Mouse (Mus musculus): Measurements from ENCODE around the gene Zfp740.
"Not testable (repeated sequence)": the region's sequence is repeated elsewhere in the genome, so short reads cannot be mapped to it uniquely, and the experiment has no call there.

The Zfp740 gene

DNA sequence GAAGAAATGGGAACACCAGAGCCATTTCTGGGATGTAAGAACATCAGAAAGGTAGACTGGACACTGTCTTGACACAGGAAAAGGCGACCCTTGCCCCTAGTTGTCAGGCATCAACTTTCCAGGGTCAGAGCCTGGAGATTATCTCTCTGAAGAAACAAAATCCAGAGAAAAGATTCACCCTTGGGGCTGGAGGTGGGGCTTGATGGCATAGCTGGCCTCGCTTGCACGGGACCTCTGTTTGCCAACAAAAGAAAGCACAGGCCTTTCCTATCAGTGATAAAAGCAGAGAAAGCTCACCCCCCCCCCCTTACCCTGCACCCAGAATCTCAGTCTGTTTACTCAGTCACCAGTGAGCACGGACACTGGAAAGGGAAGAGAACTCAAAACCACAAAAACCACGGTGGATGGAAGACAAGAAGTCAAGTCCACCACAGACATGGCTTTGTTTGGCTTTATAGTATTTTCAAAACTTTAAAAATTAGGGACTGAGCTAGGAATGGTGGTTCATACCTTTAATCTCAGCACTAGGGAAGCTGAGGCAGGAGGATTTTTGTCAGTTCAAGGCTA, 10.1 kb upstream of the Zfp740 start:
- DNase-seq (ENCODE audit: low spot score), result no peak

DNA sequence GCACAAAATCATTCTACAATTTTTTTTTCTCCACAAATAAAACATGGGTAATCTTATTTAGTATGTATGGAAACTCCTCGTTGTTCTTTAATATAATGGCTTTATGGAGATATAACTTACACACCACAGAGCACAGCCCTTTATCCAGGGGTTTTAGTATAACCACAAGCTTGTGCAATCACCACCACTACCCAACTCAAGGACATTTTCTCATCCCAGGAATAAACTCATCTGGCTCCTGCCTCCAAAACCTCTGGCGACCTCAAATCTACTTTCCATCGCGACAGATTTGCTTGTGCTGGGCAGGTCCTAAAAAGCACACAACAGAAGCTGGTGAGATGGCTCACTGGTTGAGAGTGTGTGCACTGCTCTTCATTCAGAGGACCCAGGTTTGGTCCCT, 9.4 kb upstream of the Zfp740 start:
- DNase-seq (ENCODE audit: low spot score), result no peak

DNA sequence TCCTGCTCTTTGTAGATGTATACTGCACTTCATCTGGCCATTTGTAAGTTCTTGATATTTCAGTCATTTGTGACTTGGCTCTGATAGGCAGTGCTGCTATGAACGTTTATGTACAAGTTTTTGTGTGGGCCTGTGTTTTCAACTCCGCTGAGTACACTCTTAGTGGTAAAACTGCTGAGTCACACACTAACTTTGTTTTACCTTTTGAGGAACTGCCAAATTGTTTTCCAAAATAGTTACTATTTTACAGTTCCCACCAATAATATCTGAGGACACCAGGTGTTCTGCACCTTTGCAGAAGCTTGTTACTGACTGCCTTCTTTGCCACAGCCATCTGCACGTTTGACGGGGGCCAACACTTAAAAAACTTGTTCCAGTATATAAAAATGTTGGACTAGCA, 8.6 kb upstream of the Zfp740 start:
- DNase-seq (ENCODE audit: low spot score), result no peak

DNA sequence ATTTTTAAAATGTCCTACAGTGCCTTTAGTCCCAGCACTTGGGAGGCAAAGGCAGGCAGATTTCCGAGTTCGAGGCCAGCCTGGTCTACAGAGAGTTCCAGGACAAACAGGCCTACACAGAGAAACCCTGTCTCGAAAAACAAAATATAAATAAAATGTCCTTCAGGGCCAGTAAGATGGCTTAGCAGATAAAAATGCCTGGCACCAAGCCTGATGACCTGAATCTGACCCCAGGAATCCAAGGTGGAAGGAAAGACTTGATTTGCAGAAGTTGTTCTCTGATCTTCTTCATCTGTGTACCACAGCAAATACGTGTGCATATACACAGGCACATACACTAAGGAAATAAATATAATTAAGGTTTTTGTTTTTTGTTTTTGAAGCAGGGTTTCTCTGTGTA, 7.7 kb upstream of the Zfp740 start:
- no peak for DNase-seq (ENCODE audit: low spot score)

DNA sequence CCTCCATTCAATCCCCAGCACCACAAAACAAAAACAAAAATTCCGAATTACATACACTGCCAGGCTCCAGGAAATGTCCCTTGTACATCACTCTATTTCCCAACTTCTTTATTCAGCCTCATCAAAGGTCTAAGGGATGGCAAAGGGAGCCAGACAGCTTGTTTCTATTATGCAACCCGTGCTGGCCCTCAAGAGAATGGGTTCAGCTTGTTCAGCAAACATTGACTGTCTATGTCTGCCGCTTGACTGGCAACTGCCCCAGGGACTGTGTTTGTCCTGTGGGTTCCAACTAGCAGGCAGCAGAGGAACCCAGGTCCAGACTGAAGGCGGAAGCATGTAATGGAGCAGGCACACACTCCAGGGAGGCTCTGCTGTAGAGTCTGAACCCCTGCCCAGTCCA, 4.2 kb upstream of the Zfp740 start:
- no peak for DNase-seq (ENCODE audit: low spot score)

DNA sequence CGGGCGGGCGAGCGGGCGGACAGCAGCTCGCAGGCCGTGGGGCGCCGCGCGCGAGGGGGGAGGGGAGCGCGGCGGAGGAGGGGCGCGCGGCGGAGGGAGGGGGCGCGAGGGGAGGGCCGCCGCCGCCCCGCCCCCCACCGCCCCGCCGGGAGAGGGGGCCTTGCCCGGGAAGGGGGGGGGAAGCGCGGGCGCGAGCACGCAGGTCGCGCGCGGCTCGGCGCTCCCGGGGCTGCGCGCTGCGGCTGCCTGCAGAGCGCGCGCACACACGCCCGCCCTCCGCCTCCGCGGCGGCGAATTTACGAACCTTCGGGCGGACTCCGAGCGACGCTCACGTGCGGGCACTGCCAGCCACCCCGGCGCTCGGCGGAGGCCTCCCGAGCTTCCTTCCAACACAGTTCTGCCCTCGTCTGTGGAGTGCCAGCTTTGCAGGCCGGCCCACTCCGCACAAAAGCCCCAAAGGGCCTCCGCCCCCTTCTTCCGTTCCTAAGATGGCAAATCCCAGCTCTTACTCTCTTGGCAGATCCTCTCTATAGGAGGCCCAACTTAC, 859 bp downstream of the Zfp740 start:
- peak; percentile 93 for DNase-seq (ENCODE audit: low spot score)

DNA sequence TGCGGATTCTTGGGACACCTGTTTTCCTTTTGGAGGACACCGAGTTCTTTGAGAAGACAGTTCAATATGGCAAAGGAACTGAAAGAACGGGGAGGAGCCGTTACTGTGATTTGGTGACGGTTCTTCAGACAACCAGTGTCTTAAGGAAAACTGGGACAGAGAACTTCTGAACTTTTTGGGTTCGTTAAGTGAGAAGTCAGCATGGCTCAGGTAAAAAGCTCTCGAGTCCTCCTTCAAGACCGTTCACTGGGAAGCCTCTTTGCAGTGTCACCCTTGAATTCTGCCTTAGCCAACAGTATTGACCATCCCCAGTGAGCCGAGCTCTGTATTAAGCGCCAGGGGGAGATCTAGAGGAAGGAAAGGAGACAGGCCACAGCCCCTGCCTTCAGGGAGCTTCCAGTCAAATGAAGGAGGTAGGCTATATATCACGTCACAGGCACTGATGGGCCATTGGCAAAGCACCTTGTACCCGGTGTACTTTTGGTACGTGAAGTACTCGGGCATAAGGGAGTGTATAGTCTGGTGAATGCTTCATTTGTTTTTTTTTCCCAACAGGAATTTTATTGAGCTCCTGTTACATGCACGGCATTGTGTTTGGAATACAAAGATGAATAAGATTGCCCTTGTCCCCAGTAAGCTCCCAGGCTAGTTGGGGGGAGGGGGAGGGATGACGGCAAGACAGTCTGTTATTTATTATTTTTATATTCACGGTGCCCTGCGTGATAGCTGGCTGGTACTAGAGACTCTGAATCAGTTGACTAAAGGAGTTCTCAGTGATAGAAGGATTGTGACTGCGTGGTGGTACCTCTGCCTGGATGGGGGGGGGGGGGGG, 1.8 kb downstream of the Zfp740 start, which contains the start of gene Csad:
TSS of gene Csad (minus strand) at position 51 of the 832 bp plus-strand sequence.
- peak; percentile 43 for DNase-seq (ENCODE audit: low spot score)

DNA sequence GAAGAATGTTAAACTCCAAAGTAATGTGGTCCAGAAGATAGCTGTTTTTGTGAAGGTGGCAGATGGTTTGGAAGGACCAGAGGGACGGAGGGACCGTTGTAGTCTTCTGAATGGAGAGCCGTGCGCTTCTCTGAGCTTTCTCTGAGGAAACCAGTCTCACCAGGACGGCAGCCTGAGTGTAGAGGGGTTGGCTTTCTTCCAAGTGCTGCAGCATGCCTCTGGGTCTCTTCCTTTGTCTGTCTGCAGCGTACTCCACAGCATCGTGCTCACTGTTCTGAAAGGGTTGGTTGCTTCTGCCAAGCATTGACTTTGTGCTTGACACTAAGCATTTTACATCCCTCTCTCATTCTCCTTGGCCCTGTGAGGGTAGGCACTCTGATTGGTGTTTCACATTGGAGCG, 2.7 kb downstream of the Zfp740 start:
- peak; percentile 81 for DNase-seq (ENCODE audit: low spot score)

DNA sequence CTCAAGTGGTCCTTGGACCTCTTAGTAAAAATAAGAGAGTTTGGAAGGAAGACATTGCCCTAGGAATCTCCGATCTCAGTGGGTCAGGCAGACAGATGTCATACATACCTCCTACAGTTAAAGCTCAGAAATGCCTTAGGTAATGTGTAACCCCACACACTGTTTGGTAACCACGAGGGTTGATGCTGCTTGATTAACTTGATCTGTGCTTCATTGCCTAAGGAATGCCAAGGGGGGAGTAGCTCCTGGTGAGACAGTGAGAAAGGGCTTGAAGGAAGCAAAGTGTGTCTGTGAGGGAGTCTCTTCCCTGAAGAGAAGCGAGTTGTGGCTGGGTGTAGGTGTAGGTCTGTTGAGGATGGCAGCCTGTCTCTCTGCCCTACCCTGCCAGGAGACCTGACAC, 4.3 kb downstream of the Zfp740 start:
- DNase-seq (ENCODE audit: low spot score), result no peak

DNA sequence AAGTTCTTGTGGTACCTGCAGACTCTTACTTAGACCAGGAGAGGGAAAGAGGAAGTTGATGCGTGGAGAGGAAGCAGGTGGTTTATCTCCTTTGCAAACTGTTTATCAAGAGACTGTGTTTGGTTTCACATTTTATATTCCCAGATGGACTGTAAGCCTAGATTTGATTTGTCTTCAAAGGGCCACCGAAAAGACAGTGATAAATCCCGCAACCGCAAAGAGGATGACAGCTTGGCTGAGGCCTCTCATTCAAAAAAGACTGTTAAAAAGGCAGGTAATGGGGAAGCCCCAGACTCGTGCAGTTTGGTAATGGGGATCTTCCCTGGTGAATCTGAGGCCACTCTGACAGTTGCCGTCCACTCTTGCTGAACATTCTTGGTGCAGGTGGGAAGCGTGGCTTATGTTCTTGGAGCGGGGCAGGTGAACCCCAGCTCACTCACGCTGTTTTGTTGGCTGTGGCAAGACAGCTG, 5.1 kb downstream of the Zfp740 start:
- no peak for DNase-seq (ENCODE audit: low spot score)

DNA sequence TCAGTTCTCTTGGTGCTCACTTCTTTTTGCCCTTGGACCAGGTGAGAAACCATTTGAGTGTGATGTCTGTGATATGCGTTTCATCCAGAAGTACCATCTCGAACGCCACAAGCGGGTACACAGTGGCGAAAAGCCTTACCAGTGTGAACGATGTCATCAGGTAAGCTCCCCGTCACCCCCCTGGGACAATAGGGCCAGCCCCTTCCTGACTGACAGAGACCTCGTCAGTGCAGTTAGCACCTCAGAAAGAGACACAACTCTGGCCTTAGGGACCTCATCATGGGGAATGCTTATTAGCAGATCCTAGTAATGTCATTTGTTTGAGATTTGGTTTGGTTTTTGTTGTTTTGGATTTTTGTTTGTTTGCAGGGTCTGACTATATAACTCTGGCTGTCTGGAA, 6.1 kb downstream of the Zfp740 start:
- DNase-seq (ENCODE audit: low spot score), result no peak

DNA sequence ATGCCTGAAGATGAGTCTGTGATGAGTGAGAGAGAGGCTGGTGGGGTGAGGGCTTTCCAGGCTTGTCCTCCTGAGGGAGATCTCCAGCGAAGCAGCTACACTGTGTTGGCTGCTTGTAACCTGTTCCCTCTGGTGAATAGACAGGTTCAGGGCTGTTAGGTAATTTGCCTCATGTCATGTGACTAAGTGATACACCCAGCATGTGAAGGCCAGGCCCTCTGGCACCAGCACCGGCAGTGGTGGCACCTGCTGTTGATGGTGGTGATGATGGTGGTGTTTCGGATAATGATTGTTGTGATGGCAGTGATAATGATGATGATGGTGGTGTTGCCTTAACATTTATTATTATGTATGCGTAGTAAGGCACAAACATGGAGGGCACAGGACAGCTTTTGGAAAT, 7.8 kb downstream of the Zfp740 start:
- DNase-seq (ENCODE audit: low spot score), result no peak

DNA sequence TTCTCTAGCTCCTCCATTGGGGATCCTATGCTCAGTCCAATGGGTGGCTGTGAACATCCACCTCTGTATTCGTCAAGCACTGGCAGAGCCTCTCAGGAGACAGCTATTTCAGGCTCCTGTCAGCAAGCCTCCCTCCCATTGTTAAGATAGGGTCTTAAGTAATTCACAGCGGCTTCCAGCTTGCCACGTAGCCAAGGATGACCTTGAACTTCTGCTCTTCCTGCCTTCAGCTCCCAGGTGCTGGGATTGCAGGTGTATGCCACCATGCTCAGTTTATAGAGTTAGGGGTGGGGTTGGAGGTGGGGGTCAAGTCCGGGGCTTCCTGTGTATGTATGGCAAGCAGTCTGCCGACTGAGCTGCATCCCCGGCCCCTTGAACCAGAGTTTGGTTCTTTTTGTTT, 8.8 kb downstream of the Zfp740 start:
- no peak for DNase-seq (ENCODE audit: low spot score)

DNA sequence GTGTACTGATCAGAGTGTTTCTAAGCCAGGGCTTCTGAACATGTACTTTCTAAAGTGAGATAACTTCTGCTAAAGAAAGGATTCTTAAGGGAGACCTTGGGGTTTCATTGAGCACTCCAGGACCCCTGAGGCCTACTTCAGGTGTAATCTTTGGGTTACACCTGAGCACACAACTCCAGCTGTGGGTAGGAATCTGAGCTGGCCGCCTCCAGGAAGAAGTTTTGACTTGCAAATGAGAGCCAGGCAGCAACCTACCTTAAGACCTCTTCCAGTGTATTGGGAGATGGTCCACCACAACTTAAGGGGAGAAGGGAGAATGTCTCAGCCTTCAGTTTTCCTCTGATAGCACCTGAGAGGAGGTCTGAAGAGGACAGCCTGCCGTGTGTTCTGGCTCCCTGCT, 11.1 kb downstream of the Zfp740 start:
- DNase-seq (ENCODE audit: low spot score), result no peak

DNA sequence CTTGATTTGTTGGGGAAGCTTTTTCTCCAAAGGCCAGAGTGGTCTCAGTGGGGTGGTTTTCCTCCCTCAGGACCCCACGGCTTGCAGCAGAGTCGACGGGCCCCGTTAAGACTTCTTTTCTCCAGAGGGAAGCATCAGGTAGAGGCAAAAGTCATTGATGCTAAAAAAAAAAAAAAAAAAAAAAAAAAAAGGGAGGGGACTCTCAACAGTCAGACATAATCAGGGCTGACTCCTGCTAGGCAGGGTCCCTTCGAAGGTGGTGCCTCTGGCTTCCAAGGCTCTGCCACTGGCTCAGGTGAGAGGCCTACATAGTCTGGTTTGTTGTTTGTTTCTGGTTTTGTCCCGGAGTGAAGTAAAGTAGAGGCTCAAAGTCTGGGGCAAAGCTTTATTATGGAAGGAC, 12.6 kb downstream of the Zfp740 start:
- no peak for DNase-seq (ENCODE audit: low spot score)

DNA sequence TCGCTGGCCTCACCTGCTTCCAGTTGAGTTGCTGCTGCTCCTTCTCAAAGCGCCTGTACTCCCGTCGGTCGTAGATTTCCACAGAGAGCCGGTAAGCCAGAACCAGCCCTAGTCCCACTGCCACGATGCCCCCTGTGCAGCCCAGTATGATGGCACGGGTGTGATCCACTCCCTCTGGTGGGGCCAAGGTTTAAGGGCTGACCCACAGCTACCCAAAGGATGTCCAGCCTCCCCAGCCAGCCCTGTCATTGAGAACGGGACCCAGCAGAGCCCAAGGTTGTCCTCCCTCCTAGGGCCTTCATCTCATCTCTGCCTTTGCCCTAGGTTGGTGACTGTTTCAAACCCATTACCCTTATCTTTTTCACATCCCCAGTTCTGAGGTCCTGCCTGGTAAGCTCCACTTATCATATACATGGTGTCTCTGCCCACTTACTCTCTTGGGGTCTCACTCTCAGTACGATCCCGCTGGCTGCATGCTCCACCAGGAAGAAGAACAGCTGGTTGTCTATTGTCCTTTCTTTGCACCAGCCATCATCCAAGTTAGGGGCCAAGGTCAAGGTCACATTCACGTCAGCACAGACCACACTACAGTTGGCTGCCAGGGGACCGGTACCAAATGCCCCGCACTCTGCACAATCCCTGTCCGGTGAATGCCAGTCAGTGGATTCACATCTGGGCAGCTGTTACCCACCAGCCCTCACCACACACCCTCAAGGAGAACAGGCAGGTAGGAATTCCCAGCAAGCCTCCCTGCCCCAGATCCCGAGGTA, 13.6 kb downstream of the Zfp740 start:
- no peak for DNase-seq (ENCODE audit: low spot score)

DNA sequence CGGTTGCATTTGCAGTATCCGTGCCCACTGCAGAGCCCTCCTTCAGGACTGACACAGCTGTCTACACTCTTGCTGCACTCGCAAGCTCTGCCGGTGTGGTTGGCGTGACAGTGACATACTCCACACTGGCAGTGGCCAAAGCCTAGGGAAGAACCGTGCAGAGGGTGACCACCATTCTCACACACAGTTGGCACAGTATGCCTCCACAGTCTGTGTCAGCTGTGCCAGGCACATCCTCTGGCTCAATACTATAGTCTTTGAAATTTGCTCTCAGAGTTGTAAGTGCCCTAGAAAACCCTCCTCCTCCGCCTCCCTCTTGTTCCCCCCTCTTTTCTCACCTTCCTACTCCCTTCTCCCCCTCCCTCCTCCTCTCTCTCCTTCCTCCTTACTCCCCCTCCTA, 14.3 kb downstream of the Zfp740 start:
- DNase-seq (ENCODE audit: low spot score), result no peak

DNA sequence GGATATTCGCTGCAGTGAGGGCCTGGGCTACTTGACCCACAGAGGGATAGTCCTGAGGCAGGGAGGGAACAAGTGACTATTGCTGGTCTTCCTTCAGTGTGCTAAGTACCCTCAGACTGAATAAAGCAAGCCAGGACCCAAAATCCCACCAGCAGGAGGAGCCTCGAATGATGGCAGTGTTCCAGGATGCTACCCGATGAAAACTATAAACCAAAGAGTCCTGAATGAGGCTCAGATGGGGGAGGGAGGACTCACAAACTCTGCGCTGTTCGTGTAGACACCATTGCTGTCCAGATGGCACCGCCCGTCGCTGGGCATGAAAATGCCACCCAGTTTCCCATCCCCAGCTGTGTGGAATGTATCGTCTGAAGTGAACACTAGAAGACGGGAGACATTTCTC, 19.3 kb downstream of the Zfp740 start:
- DNase-seq (ENCODE audit: low spot score), result no peak

DNA sequence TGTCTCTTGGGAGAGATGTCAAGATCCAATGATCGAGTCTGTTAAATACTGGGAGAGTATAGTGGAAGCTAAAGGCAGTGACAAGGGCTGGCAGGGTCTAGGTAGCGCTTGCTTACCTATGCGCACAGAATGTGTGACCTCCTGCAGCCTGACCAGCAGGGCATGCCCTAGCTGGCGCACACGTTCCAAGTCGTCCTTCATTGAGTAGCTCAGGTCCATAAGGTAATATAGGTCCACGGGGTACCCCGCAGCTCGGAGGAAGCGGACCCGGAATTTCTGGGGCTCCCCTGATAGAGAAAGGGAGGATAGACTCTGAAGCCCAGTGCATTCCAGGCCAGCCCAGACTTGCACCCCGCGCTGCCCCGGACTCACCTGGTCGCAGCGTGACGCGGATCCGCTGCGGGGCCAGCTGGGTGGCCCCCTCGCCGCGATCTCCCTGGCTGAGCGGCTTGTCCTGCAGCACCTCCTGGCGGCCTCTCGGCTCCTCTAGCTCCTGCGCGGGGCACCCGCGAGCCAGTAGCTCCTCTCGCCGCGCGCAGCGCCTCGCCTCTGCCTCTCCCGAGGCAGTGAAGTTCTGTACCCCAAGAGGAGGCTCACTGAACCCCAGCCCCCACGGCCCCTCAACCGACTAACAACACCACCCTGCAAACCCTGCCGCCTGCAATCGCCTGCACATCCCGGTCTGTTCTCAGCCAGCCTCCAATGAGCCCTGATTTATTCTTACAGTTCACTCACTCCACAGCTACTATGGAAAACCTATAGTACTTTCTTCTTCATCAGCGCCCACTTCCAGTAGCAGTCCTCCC, 21.3 kb downstream of the Zfp740 start:
- DNase-seq (ENCODE audit: low spot score), result peak; percentile 89

DNA sequence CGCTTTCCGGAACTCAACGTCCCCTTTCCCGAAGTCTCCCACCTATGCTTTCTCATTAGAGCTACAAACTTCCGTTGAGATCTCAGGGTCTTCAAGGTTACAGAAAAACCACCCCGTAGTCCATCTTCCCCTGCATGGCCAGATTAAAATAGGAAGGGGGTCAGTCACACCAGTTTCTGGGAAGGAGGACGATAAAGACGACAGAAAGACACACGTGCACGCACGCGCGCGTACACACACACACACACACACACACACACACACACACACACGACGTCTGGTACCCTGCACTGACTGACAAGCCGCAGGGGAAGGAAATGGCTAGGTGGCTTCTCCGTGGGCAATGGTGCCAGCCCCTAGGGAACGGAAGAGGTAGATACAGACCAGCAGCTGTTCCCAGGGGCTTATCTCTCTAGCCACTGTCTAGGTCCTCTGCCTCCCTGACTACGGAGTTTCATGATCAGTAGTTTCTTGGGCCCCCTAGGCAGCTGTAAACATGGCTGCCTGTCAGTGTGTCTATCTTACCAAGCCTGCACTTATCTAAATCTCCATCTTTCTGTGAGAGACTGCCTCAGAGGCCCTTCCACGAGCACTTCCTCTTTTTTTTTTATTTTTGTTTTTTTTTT, 22.1 kb downstream of the Zfp740 start:
- peak; percentile 57 for DNase-seq (ENCODE audit: low spot score)

DNA sequence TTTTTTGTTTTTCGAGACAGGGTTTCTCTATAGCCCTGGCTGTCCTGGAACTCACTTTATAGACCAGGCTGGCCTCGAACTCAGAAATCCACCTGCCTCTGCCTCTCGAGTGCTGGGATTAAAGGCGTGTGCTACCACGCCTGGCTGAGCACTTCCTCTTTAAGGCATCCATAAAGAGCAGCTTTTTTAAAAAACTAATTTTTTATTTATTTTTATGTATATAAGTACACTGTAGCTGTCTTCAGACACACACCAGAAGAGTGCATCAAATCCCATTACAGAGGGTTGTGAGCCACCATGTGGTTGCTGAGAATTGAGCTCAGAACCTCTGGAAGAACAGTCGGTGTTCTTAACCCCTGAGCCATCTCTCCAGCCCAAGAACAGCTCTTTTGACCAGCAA, 22.6 kb downstream of the Zfp740 start:
- not testable (repeated sequence) for DNase-seq (ENCODE audit: low spot score)

Data from MN1 (cell line).